Mouse (Mus musculus): Measurements from ENCODE around the gene Ccnd1. TPM values are rescaled to one million over a fixed set of nuclear protein-coding genes. Genes with fewer than 3 reads are reported as not detected.

The Ccnd1 gene
- total RNA-seq (2018; cell fraction: chromatin; rRNA removed): 10 to 100 TPM in 9 of 26 experiments, 1 to 10 TPM in 17; 1.3 to 29.5 (median 7.4) TPM
- total RNA-seq (2018; cell fraction: cytosol; rRNA removed): 10 to 100 TPM; 24.9 to 56.2 (median 42.8) TPM
- total RNA-seq (2018; cell fraction: nucleus; rRNA removed): 100 to 1,000 TPM in 2 of 26 experiments, 10 to 100 TPM in 18, 1 to 10 TPM in 6; 7.7 to 243 (median 23.2) TPM
- 17.6 to 482 TPM (median 57.2 TPM) in 3 replicates for polyA plus RNA-seq (2018)

- H3K79me2 ChIP-seq (ENCODE audit: inconsistent target): peaks cover 49% of the 10 kb centered on the region
- H3K36me3 ChIP-seq (ENCODE audit: inconsistent target): peaks cover 14% of the 10 kb centered on the region
- WGBS (ENCODE audit: missing documents): 0% methylated on average over 33 of the region's 45 CpGs
- peak within 1 kb of the TSS; percentile 89 for H3K27ac ChIP-seq
- peak within 1 kb of the TSS; percentile 96 for H3K4me3 ChIP-seq (ENCODE audit: inconsistent target)
Observed at GRCm38 (mm10) chr7:144939344-144940002, at the start of gene Ccnd1. TSS of gene Ccnd1 (minus strand) at chr7:144939925.

- WGBS (ENCODE audit: missing documents): 92% methylated on average over 3 of the region's 3 CpGs
- no peaks in the 10 kb centered on the region for H3K79me2 ChIP-seq (ENCODE audit: inconsistent target)
- no peak overlapping the region for H3K27ac ChIP-seq
- no peak overlapping the region for H3K4me3 ChIP-seq (ENCODE audit: inconsistent target)
- H3K36me3 ChIP-seq (ENCODE audit: inconsistent target): no peaks in the 10 kb centered on the region
Observed at GRCm38 (mm10) chr7:144988856-144989255, 49.1 kb upstream of the Ccnd1 start.

GRCm38 (mm10) chr7:144985100-144985499 is 45.4 kb upstream of the Ccnd1 start:
- WGBS (ENCODE audit: missing documents): 92% methylated on average over 1 of the region's 1 CpGs

GRCm38 (mm10) chr7:144982358-144983110 is 42.8 kb upstream of the Ccnd1 start:
- H3K79me2 ChIP-seq (ENCODE audit: inconsistent target): no peaks in the 10 kb centered on the region
- 98% methylated on average over 6 of the region's 6 CpGs for WGBS (ENCODE audit: missing documents)
- H3K4me3 ChIP-seq (ENCODE audit: inconsistent target): no peak overlapping the region
- no peaks in the 10 kb centered on the region for H3K36me3 ChIP-seq (ENCODE audit: inconsistent target)
- H3K27ac ChIP-seq: no peak overlapping the region

More at GRCm38 (mm10) chr7:144985100-144985499, 45.4 kb upstream of the Ccnd1 start:
- Histone ChIP-seq H3K36me3 (ENCODE audit: inconsistent target) (no peaks in the 10 kb centered on the region), H3K79me2 (ENCODE audit: inconsistent target) (no peaks in the 10 kb centered on the region), H3K4me3 (ENCODE audit: inconsistent target) (no peak overlapping the region), H3K27ac (no peak overlapping the region)

- WGBS (ENCODE audit: missing documents): 58% methylated on average over 8 of the region's 8 CpGs
- H3K4me3 ChIP-seq (ENCODE audit: inconsistent target): no peak overlapping the region
- no peaks in the 10 kb centered on the region for H3K79me2 ChIP-seq (ENCODE audit: inconsistent target)
- H3K36me3 ChIP-seq (ENCODE audit: inconsistent target): no peaks in the 10 kb centered on the region
- no peak overlapping the region for H3K27ac ChIP-seq
Observed at GRCm38 (mm10) chr7:144981426-144982079, 41.8 kb upstream of the Ccnd1 start.

- H3K36me3 ChIP-seq (ENCODE audit: inconsistent target): no peaks in the 10 kb centered on the region
- H3K27ac ChIP-seq: no peak overlapping the region
- WGBS (ENCODE audit: missing documents): 59% methylated on average over 3 of the region's 5 CpGs
- H3K4me3 ChIP-seq (ENCODE audit: inconsistent target): no peak overlapping the region
- no peaks in the 10 kb centered on the region for H3K79me2 ChIP-seq (ENCODE audit: inconsistent target)
Observed at GRCm38 (mm10) chr7:144979814-144980213, 40.1 kb upstream of the Ccnd1 start.

GRCm38 (mm10) chr7:144977121-144977520 is 37.4 kb upstream of the Ccnd1 start:
- Histone ChIP-seq H3K79me2 (ENCODE audit: inconsistent target) (no peaks in the 10 kb centered on the region), H3K27ac (no peak overlapping the region), H3K36me3 (ENCODE audit: inconsistent target) (no peaks in the 10 kb centered on the region), H3K4me3 (ENCODE audit: inconsistent target) (no peak overlapping the region)
- 97% methylated on average over 2 of the region's 2 CpGs for WGBS (ENCODE audit: missing documents)

GRCm38 (mm10) chr7:144973461-144973860 is 33.7 kb upstream of the Ccnd1 start:
- H3K79me2 ChIP-seq (ENCODE audit: inconsistent target): no peaks in the 10 kb centered on the region
- 94% methylated on average over 8 of the region's 8 CpGs for WGBS (ENCODE audit: missing documents)
- no peak overlapping the region for H3K4me3 ChIP-seq (ENCODE audit: inconsistent target)
- no peak overlapping the region for H3K27ac ChIP-seq
- H3K36me3 ChIP-seq (ENCODE audit: inconsistent target): no peaks in the 10 kb centered on the region

GRCm38 (mm10) chr7:144971769-144972168 is 32.0 kb upstream of the Ccnd1 start:
- Histone ChIP-seq H3K79me2 (ENCODE audit: inconsistent target) (no peaks in the 10 kb centered on the region), H3K27ac (no peak overlapping the region), H3K4me3 (ENCODE audit: inconsistent target) (no peak overlapping the region), H3K36me3 (ENCODE audit: inconsistent target) (no peaks in the 10 kb centered on the region)
- WGBS (ENCODE audit: missing documents): 90% methylated on average over 2 of the region's 2 CpGs

- WGBS (ENCODE audit: missing documents): 43% methylated on average over 8 of the region's 8 CpGs
Observed at GRCm38 (mm10) chr7:144970997-144971768, 31.5 kb upstream of the Ccnd1 start.

GRCm38 (mm10) chr7:144965893-144966292 is 26.2 kb upstream of the Ccnd1 start:
- Histone ChIP-seq H3K4me3 (ENCODE audit: inconsistent target) (no peak overlapping the region), H3K36me3 (ENCODE audit: inconsistent target) (no peaks in the 10 kb centered on the region), H3K27ac (no peak overlapping the region), H3K79me2 (ENCODE audit: inconsistent target) (no peaks in the 10 kb centered on the region)
- WGBS (ENCODE audit: missing documents): 92% methylated on average over 5 of the region's 5 CpGs

More at GRCm38 (mm10) chr7:144970997-144971768, 31.5 kb upstream of the Ccnd1 start:
- no peaks in the 10 kb centered on the region for H3K79me2 ChIP-seq (ENCODE audit: inconsistent target)
- H3K4me3 ChIP-seq (ENCODE audit: inconsistent target): no peak overlapping the region
- H3K36me3 ChIP-seq (ENCODE audit: inconsistent target): no peaks in the 10 kb centered on the region
- H3K27ac ChIP-seq: no peak overlapping the region

- H3K36me3 ChIP-seq (ENCODE audit: inconsistent target): no peaks in the 10 kb centered on the region
- H3K27ac ChIP-seq: peak overlapping the region; percentile 33
- WGBS (ENCODE audit: missing documents): 74% methylated on average over 4 of the region's 4 CpGs
- no peaks in the 10 kb centered on the region for H3K79me2 ChIP-seq (ENCODE audit: inconsistent target)
- no peak overlapping the region for H3K4me3 ChIP-seq (ENCODE audit: inconsistent target)
Observed at GRCm38 (mm10) chr7:144964316-144964715, 24.6 kb upstream of the Ccnd1 start.

- Histone ChIP-seq H3K4me3 (ENCODE audit: inconsistent target) (no peak overlapping the region), H3K27ac (peak overlapping the region; percentile 33), H3K79me2 (ENCODE audit: inconsistent target) (no peaks in the 10 kb centered on the region), H3K36me3 (ENCODE audit: inconsistent target) (no peaks in the 10 kb centered on the region)
- WGBS (ENCODE audit: missing documents): 70% methylated on average over 1 of the region's 1 CpGs
Observed at GRCm38 (mm10) chr7:144963911-144964310, 24.2 kb upstream of the Ccnd1 start.

Data from macrophage (primary cell).